Mouse (Mus musculus) liver, postnatal 0 days (tissue): Measurements from ENCODE around the gene Snx9. TPM values are rescaled to one million over a fixed set of nuclear protein-coding genes. Genes with fewer than 3 reads are reported as not detected.

Source experiments
- ATAC-seq: fragments of 200-750 bp; cut with Nextera tagmentation; 2 replicates; pipeline ENCODE4 v1.8.0; 2017; ENCODE audit warnings: mild to moderate bottlenecking, moderate library complexity
- DNase-seq: peaks from one replicate; pipeline ENCODE4 v3.0.0-alpha.2; 2016
- H3K27ac ChIP-seq: fragments of 300-500 bp; sonication (generic); 2 replicates; pipeline ENCODE4 v1.5.1; 2014; ENCODE audit warnings: antibody characterized with exemption, moderate library complexity, mild to moderate bottlenecking, low read depth
- H3K27me3 ChIP-seq: fragments of 300-500 bp; sonication (generic); 2 replicates; pipeline ENCODE4 v1.6.1; 2014; ENCODE audit warnings: low read length, control low read depth, mixed read lengths; ENCODE audit not compliant: insufficient read depth
- H3K36me3 ChIP-seq: fragments of 300-500 bp; sonication (generic); replicated peaks from 2 replicates; pipeline ENCODE4 v1.6.1; 2014; ENCODE audit warnings: mild to moderate bottlenecking, control low read depth, low read length, moderate library complexity, mixed read lengths; ENCODE audit not compliant: insufficient read depth
- H3K4me1 ChIP-seq: fragments of 300-500 bp; sonication (generic); 2 replicates; pipeline ENCODE4 v1.6.1; 2014; ENCODE audit warnings: antibody characterized with exemption, mild to moderate bottlenecking, control low read depth; ENCODE audit not compliant: insufficient read depth
- H3K4me2 ChIP-seq: fragments of 300-500 bp; sonication (generic); 2 replicates; pipeline ENCODE4 v1.6.1; 2014; ENCODE audit warnings: low read depth, mild to moderate bottlenecking, low read length, moderate library complexity, mixed read lengths
- H3K4me3 ChIP-seq: fragments of 300-500 bp; sonication (generic); 2 replicates; pipeline ENCODE4 v1.5.1; 2014; ENCODE audit warnings: low read depth, low read length
- H3K9ac ChIP-seq: fragments of 300-500 bp; sonication (generic); replicated peaks from 2 replicates; pipeline ENCODE4 v1.6.1; 2014; ENCODE audit warnings: mild to moderate bottlenecking, moderate library complexity
- H3K9me3 ChIP-seq: fragments of 300-500 bp; sonication (generic); 2 replicates; pipeline ENCODE4 v1.6.1; 2016; ENCODE audit warnings: mild to moderate bottlenecking, control low read depth, low read length, mixed read lengths
- CTCF ChIP-seq: sonication (generic); IDR thresholded peaks from 2 replicates; pipeline ENCODE4 v1.5.1; 2016; ENCODE audit warnings: antibody characterized with exemption, low read depth
- EP300 ChIP-seq: IDR thresholded peaks from 2 replicates; pipeline ENCODE4 v1.6.1; 2016; ENCODE audit warnings: antibody characterized with exemption, low read depth, mild to moderate bottlenecking
- WGBS: fragments of 180-500 bp; shearing (Covaris S2); extraction: QIAGEN DNeasy Blood & Tissue Kit; methylation state at CpG from one replicate; pipeline ENCODE4 v1.1.7; 2014; ENCODE audit not compliant: insufficient replicate concordance; 5-methylcytosine and 5-hydroxymethylcytosine counted together
- polyA plus RNA-seq: library from polyadenylated mRNA; unstranded; fragments of >200 nt; fragmentation: Nextera tagmentation; extraction: Ambion mirVana; gene quantifications from 2 replicates; pipeline ENCODE4 v1.2.1, GENCODE M21; 2015

Gene Snx9
- polyA plus RNA-seq, 1 experiment from 2014 or later, result 13.5 TPM

DNA sequence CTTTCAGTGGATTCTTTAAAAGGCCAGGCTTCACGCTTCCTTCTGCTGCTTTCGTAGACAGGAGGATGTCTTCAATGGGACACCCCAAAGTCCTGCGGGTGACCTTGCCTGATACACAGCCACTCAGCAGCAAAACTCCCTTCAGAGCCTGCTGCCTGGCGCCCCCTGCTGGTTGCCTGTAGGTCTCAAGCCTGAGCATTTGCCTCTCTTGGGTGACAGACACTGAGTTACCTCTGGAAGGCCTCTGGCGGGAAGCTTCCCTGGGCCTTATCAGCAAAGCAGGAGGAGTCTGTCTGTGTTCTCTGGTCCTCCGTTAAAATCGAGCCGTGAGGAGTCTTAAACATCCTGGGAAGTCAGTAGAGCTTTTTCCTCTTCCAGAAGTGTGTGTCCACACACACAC lies 49.3 kb downstream of the Snx9 start:
- peaks cover 33% of the 10 kb centered on the region for H3K4me1 ChIP-seq
- H3K9ac ChIP-seq, result no peak overlapping the region
- TF ChIP-seq EP300 (no peak), CTCF (peak; percentile 96)
- H3K27me3 ChIP-seq, result no peaks in the 10 kb centered on the region
- DNase-seq (peak; percentile 90), ATAC-seq (peak; percentile 53)
- H3K9me3 ChIP-seq, result no peaks in the 10 kb centered on the region
- no peak overlapping the region for H3K27ac ChIP-seq
- no peak overlapping the region for H3K4me2 ChIP-seq
- H3K36me3 ChIP-seq, result peaks cover 10% of the 10 kb centered on the region; the same call in 1 of the 2 replicates
- H3K4me3 ChIP-seq, result no peak overlapping the region
- 24% methylated on average over 8 of the region's 8 CpGs for WGBS

DNA sequence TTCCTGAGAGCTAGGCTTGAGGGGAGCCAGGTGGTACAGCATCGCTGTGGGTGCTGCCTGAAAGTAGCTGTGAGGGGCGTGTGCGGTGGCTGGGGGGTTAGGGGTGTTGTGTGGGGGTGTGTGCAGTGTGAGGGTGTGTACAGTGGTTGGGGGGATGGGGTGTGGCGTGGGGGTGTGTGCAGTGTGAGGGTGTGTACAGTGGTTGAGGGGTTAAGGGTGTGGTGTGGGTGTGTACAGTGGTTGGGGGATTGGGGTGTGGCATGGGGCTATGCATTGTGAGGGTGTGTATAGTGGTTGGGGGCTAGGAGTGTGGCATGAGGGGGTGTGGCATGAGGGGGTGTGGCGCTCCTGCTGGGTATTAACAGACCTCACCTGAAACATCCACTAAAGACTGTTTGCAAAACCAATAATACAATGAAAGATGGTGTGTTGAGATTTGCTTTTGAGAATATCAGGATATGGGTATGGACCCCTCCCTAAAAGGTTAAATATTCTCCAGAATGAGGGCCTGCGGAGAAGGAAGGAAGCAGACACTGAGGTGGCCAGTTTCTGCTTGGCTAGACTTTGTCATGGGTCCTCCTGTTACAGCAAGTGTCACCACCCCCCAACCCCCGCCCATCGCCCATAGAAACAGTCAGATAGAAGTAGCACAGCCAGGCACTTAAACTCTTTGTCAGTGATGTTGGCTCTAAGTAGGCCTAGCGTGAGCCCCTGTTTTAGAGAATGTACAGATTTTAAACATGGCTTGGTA lies 51.0 kb downstream of the Snx9 start:
- TF ChIP-seq EP300, result no peak
- H3K36me3 ChIP-seq, result peaks cover 11% of the 10 kb centered on the region
- H3K27ac ChIP-seq, result peak overlapping the region; percentile 64; the same call in 1 of the 2 replicates
- no peaks in the 10 kb centered on the region for H3K27me3 ChIP-seq
- H3K4me2 ChIP-seq, result no peak overlapping the region
- peaks cover 19% of the 10 kb centered on the region for H3K4me1 ChIP-seq
- no peak overlapping the region for H3K4me3 ChIP-seq
- WGBS, result 75% methylated on average over 9 of the region's 9 CpGs
- ATAC-seq (no peak), DNase-seq (no peak)
- no peak overlapping the region for H3K9ac ChIP-seq
- H3K9me3 ChIP-seq, result no peaks in the 10 kb centered on the region

DNA sequence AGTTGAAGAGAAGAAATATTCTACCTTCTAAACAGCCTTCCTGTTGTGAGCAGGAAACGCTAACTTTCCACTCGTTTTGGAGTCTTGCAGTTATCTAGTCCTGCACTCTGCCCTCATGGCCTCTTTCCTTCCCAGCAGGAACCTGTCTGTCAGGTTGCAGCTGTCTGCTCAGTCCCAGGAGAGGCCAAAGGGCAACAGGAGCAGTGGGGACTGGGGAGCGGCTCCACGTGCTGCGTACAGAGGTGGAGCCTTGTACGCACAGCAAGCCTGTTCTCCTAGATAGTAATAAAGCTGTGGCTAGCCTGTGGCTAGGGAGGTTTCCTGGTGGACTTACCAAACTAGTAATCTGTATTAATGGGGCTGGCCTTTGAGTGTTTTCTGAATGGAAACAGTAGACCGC lies 52.0 kb downstream of the Snx9 start:
- 0 out of 2 replicates have a peak, but pooled peaks have one; percentile 36 for TF ChIP-seq EP300
- TF ChIP-seq CTCF, result no peak
- DNase-seq, result peak; percentile 69
- Histone ChIP-seq H3K9me3 (no peaks in the 10 kb centered on the region), H3K9ac (no peak overlapping the region), H3K36me3 (peaks cover 13% of the 10 kb centered on the region), H3K4me3 (no peak overlapping the region), H3K4me2 (no peak overlapping the region), H3K27me3 (no peaks in the 10 kb centered on the region), H3K27ac (peak overlapping the region; percentile 64), H3K4me1 (peaks cover 22% of the 10 kb centered on the region)
- peak; percentile 92 for ATAC-seq
- WGBS, result 10% methylated on average over 7 of the region's 7 CpGs

DNA sequence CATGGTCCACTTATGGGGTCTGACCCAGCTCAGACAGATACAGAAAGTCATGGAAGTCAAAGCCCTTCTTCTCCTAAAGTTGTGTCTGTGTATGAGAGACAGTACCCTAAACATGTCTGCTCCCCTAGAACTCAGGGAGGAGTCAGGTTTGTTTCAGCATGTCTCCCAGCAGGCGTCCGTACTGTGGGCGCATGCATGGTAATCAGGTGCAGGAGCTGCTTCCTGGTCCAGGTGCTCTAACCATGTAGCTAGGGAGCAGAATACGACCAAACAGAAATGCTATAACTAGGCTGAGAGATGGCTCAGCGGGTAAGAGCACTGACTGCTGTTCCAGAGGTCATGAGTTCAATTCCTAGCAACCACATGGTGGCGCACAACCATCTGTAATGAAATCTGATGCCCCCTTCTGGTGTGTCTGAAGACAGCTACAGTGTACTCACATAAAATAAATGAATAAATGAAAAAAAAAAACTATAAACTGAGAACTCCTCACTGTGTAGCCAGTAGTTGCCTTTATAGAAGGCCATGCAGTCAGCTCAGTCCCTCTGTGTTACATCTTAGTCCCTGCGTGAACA lies 52.5 kb downstream of the Snx9 start:
- 58% methylated on average over 7 of the region's 7 CpGs for WGBS
- no peak overlapping the region for H3K4me2 ChIP-seq
- H3K36me3 ChIP-seq, result peaks cover 13% of the 10 kb centered on the region
- no peak overlapping the region for H3K4me3 ChIP-seq
- peaks cover 22% of the 10 kb centered on the region for H3K4me1 ChIP-seq
- peak; percentile 39; the same call in 1 of the 2 replicates for ATAC-seq
- no peak overlapping the region for H3K9ac ChIP-seq
- TF ChIP-seq EP300, result no peak
- peak; percentile 53 for TF ChIP-seq CTCF
- H3K9me3 ChIP-seq, result no peaks in the 10 kb centered on the region
- DNase-seq, result no peak
- H3K27me3 ChIP-seq, result no peaks in the 10 kb centered on the region
- peak overlapping the region; percentile 64 for H3K27ac ChIP-seq

DNA sequence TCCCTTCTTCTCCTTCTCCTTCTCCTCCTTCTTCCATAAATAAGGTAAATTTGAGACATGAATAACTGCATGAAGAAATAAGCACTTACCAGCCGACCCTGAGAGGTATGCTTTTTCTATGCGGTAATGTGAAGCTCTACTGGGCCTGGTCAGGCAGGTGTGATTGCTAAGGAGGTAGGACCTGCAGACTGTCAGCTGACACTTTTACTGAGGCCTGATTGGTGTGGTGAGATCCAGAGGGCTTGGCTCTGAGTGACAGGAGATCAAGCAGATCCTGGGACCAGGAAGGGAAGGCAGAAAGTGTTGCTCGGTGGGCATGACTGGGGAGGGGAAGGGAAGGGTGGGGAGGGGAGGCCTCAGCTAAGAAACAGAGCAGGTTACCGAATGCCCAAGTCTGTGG lies 54.9 kb downstream of the Snx9 start:
- ATAC-seq, result no peak
- peaks cover 23% of the 10 kb centered on the region for H3K36me3 ChIP-seq
- WGBS, result 64% methylated on average over 4 of the region's 4 CpGs
- no peak overlapping the region for H3K4me3 ChIP-seq
- no peak for DNase-seq
- no peak overlapping the region for H3K4me2 ChIP-seq
- H3K9ac ChIP-seq, result no peak overlapping the region
- TF ChIP-seq EP300 (no peak), CTCF (no peak)
- H3K27ac ChIP-seq, result no peak overlapping the region
- H3K27me3 ChIP-seq, result no peaks in the 10 kb centered on the region
- no peaks in the 10 kb centered on the region for H3K9me3 ChIP-seq
- peaks cover 22% of the 10 kb centered on the region for H3K4me1 ChIP-seq

DNA sequence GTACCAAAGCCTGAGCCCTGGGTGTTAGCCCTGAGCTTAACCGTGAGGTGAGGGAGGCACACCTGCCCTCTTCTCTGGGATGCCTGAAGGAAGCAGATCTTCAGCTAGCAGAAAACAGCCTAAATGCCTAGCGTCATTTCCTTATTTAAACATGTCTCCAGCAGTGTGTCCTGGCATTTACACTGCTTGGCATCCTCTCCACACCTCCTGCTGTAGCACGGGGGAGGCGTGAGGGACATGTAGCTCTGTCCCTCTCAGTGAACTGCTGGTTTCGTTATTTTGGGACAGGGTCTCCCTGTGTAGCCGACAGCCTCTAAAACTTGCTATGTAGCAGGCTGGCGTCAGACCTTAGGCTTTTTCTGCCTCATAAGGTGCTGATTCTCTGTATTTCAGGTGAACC lies 55.5 kb downstream of the Snx9 start:
- WGBS, result 83% methylated on average over 7 of the region's 7 CpGs
- H3K36me3 ChIP-seq, result peaks cover 22% of the 10 kb centered on the region
- ATAC-seq (no peak), DNase-seq (no peak)
- H3K9ac ChIP-seq, result no peak overlapping the region
- no peak overlapping the region for H3K4me3 ChIP-seq
- H3K4me1 ChIP-seq, result peaks cover 22% of the 10 kb centered on the region
- H3K9me3 ChIP-seq, result no peaks in the 10 kb centered on the region
- TF ChIP-seq CTCF, result no peak
- TF ChIP-seq EP300, result no peak
- H3K27me3 ChIP-seq, result no peaks in the 10 kb centered on the region
- H3K27ac ChIP-seq, result no peak overlapping the region
- H3K4me2 ChIP-seq, result no peak overlapping the region
